Mouse (Mus musculus) kidney, embryonic 15.5 days (tissue): ENCODE measurements at regions not wholly inside any gene's neighbourhood (a gene's known extent, or its start where the extent isn't known, plus 50 kb on each side); places are given as distances from the start of the nearest gene placed in this dataset.

Experiments used
- ATAC-seq: fragments of 200-750 bp; cut with Nextera tagmentation; replicated peaks from 2 replicates; pipeline ENCODE4 v1.8.0; 2017; ENCODE audit warnings: moderate TSS enrichment; ENCODE audit not compliant: low FRiP score
- H3K27ac ChIP-seq: fragments of 300-500 bp; sonication (generic); 2 replicates; pipeline ENCODE4 v1.5.1; 2015; ENCODE audit warnings: mild to moderate bottlenecking, inconsistent platforms
- H3K27me3 ChIP-seq: fragments of 300-500 bp; sonication (generic); 2 replicates; pipeline ENCODE4 v1.6.1; 2015; ENCODE audit warnings: inconsistent platforms
- H3K36me3 ChIP-seq: fragments of 300-500 bp; sonication (generic); 2 replicates; pipeline ENCODE4 v1.6.1; 2015; ENCODE audit warnings: inconsistent platforms
- H3K4me1 ChIP-seq: fragments of 300-500 bp; sonication (generic); 2 replicates; pipeline ENCODE4 v1.6.1; 2015; ENCODE audit warnings: inconsistent platforms
- H3K4me2 ChIP-seq: fragments of 300-500 bp; sonication (generic); 2 replicates; pipeline ENCODE4 v1.6.1; 2015; ENCODE audit warnings: moderate library complexity, mild to moderate bottlenecking, inconsistent platforms
- H3K4me3 ChIP-seq: fragments of 300-500 bp; sonication (generic); replicated peaks from 2 replicates; pipeline ENCODE4 v1.5.1; 2015; ENCODE audit warnings: mild to moderate bottlenecking, inconsistent platforms
- H3K9ac ChIP-seq: fragments of 300-500 bp; sonication (generic); 2 replicates; pipeline ENCODE4 v1.6.1; 2015; ENCODE audit warnings: mild to moderate bottlenecking, inconsistent platforms
- H3K9me3 ChIP-seq: fragments of 300-500 bp; sonication (generic); replicated peaks from 2 replicates; pipeline ENCODE4 v1.6.1; 2016; ENCODE audit warnings: inconsistent platforms
- WGBS: fragments of 180-500 bp; shearing (Covaris S2); methylation state at CpG from one replicate; pipeline ENCODE4 v1.1.7; 2015; ENCODE audit warnings: mixed read lengths; 5-methylcytosine and 5-hydroxymethylcytosine counted together

GRCm38 (mm10) chrX:11632011-11632410 lies 304.4 kb downstream of the H2al1j start:
- peak overlapping the region; percentile 16; the same call in 1 of the 2 replicates for H3K4me3 ChIP-seq
- 0 out of 2 replicates have a peak overlapping the region, but pooled peaks have one; percentile 13 for H3K27ac ChIP-seq
- no peak for ATAC-seq
- H3K9ac ChIP-seq = no peak overlapping the region
- peak overlapping the region; percentile 48 for H3K4me2 ChIP-seq
- H3K4me1 ChIP-seq = peaks cover 9% of the 10 kb centered on the region; the same call in 1 of the 2 replicates
- peaks cover 49% of the 10 kb centered on the region for H3K27me3 ChIP-seq
- 25% methylated on average over 14 of the region's 14 CpGs for WGBS
- no peaks in the 10 kb centered on the region for H3K36me3 ChIP-seq
- no peaks in the 10 kb centered on the region for H3K9me3 ChIP-seq

- H3K27me3 ChIP-seq = peaks cover 54% of the 10 kb centered on the region
- no peak overlapping the region for H3K4me3 ChIP-seq
- 64% methylated on average over 6 of the region's 6 CpGs for WGBS
Observed at GRCm38 (mm10) chrX:11633823-11634222, 306.2 kb downstream of the H2al1j start.

DNA sequence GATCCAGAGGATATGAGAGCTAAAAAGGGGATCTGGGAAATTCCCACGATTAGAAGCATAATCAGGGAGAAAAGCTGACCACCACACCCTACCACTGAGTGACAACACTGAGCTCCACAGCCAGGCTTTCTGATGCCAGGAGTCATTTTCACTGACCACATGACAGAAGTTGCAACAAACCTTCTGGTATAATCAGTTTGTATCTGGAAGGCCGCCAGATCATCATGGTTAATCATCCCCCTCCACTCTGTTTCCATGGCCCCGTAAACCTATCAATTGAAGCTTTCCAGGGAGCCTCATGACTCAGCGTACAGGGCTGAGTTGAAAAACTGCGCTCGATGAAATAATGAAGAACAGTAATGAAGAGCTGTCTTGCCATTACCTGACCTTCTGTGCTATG lies 316.9 kb downstream of the H2al1j start:
- no peaks in the 10 kb centered on the region for H3K9me3 ChIP-seq
- H3K4me3 ChIP-seq = no peak overlapping the region
- no peaks in the 10 kb centered on the region for H3K4me1 ChIP-seq
- 72% methylated on average over 6 of the region's 6 CpGs for WGBS
- no peaks in the 10 kb centered on the region for H3K36me3 ChIP-seq
- no peak overlapping the region for H3K9ac ChIP-seq
- H3K27me3 ChIP-seq = peaks cover 15% of the 10 kb centered on the region
- ATAC-seq = no peak
- H3K4me2 ChIP-seq = no peak overlapping the region
- no peak overlapping the region for H3K27ac ChIP-seq

More at GRCm38 (mm10) chrX:11633823-11634222, 306.2 kb downstream of the H2al1j start:
- Histone ChIP-seq H3K36me3 (no peaks in the 10 kb centered on the region), H3K9me3 (no peaks in the 10 kb centered on the region), H3K9ac (no peak overlapping the region), H3K4me1 (peaks cover 9% of the 10 kb centered on the region; the same call in 1 of the 2 replicates), H3K4me2 (no peak overlapping the region), H3K27ac (no peak overlapping the region)
- no peak for ATAC-seq

- H3K4me2 ChIP-seq = no peak overlapping the region
- no peak for ATAC-seq
- H3K36me3 ChIP-seq = no peaks in the 10 kb centered on the region
- no peaks in the 10 kb centered on the region for H3K9me3 ChIP-seq
- H3K4me1 ChIP-seq = no peaks in the 10 kb centered on the region
- H3K27ac ChIP-seq = no peak overlapping the region
- peaks cover 23% of the 10 kb centered on the region for H3K27me3 ChIP-seq
- no peak overlapping the region for H3K9ac ChIP-seq
- no peak overlapping the region for H3K4me3 ChIP-seq
- WGBS = 85% methylated on average over 7 of the region's 7 CpGs
Observed at GRCm38 (mm10) chrX:11646681-11647526, 319.3 kb downstream of the H2al1j start.

DNA sequence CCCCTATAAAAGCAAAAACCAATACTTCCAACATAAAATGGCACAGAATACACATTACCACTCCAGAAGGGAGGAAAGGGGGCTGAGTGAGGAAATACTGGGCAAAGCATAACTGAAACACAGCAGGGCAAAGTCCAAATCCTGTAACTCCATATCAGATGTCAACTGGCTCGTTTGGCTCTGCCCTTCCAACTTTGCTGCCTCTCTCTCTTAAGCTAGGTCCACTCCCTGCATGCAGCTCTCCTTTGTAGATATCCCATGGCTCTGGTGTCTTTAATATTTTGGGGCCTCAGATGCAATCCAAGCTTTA lies 319.9 kb downstream of the H2al1j start:
- Histone ChIP-seq H3K36me3 (no peaks in the 10 kb centered on the region), H3K9ac (no peak overlapping the region), H3K27ac (no peak overlapping the region), H3K4me3 (no peak overlapping the region), H3K27me3 (peaks cover 22% of the 10 kb centered on the region), H3K4me1 (no peaks in the 10 kb centered on the region), H3K9me3 (no peaks in the 10 kb centered on the region), H3K4me2 (no peak overlapping the region)
- no peak for ATAC-seq
- 44% methylated on average over 1 of the region's 1 CpGs for WGBS

GRCm38 (mm10) chrX:11653336-11653735 lies 325.7 kb downstream of the H2al1j start:
- no peak overlapping the region for H3K4me3 ChIP-seq
- H3K9me3 ChIP-seq = no peaks in the 10 kb centered on the region
- WGBS = 93% methylated on average over 2 of the region's 2 CpGs
- H3K9ac ChIP-seq = no peak overlapping the region
- no peaks in the 10 kb centered on the region for H3K4me1 ChIP-seq
- no peak overlapping the region for H3K27ac ChIP-seq
- no peak overlapping the region for H3K4me2 ChIP-seq
- peaks cover 24% of the 10 kb centered on the region; the same call in 1 of the 2 replicates for H3K27me3 ChIP-seq
- no peak for ATAC-seq
- H3K36me3 ChIP-seq = no peaks in the 10 kb centered on the region

- Histone ChIP-seq H3K27ac (no peak overlapping the region), H3K27me3 (peaks cover 34% of the 10 kb centered on the region), H3K4me1 (no peaks in the 10 kb centered on the region), H3K9ac (no peak overlapping the region), H3K4me3 (no peak overlapping the region), H3K36me3 (no peaks in the 10 kb centered on the region), H3K4me2 (no peak overlapping the region), H3K9me3 (no peaks in the 10 kb centered on the region)
- 79% methylated on average over 5 of the region's 5 CpGs for WGBS
- no peak for ATAC-seq
Observed at GRCm38 (mm10) chrX:11654976-11655375, 327.4 kb downstream of the H2al1j start.

DNA sequence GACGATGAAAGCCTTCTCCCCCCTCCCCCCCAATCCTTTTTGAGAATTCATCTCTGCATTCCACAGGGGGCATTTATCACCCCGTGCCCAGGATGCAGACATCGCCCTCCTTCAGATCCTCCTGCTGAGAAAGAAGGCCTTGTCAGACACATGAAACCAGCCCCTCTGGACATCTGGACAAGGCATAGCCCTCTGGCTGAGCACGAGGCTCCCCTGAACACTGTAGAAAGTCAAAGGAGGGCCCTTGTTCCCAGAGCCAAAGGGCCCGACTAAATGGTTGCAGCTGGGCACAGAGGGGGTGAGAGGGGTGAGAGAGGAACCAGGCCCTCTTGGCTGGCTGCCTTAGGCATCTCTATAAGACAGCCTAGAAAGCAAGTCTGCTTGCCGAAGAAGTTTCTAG lies 327.8 kb downstream of the H2al1j start:
- no peak overlapping the region for H3K4me3 ChIP-seq
- no peak for ATAC-seq
- no peak overlapping the region for H3K4me2 ChIP-seq
- WGBS = 61% methylated on average over 6 of the region's 6 CpGs
- peaks cover 32% of the 10 kb centered on the region for H3K27me3 ChIP-seq
- no peak overlapping the region for H3K9ac ChIP-seq
- H3K27ac ChIP-seq = no peak overlapping the region
- no peaks in the 10 kb centered on the region for H3K9me3 ChIP-seq
- H3K4me1 ChIP-seq = no peaks in the 10 kb centered on the region
- no peaks in the 10 kb centered on the region for H3K36me3 ChIP-seq

- no peak overlapping the region for H3K9ac ChIP-seq
- H3K9me3 ChIP-seq = no peaks in the 10 kb centered on the region
- no peaks in the 10 kb centered on the region for H3K4me1 ChIP-seq
- no peak overlapping the region for H3K4me2 ChIP-seq
- H3K36me3 ChIP-seq = no peaks in the 10 kb centered on the region
- ATAC-seq = no peak; the same call in 1 of the 2 replicates
- peaks cover 47% of the 10 kb centered on the region for H3K27me3 ChIP-seq
- 47% methylated on average over 9 of the region's 9 CpGs for WGBS
- H3K4me3 ChIP-seq = no peak overlapping the region
- no peak overlapping the region for H3K27ac ChIP-seq
Observed at GRCm38 (mm10) chrX:11657606-11658254, 330.1 kb downstream of the H2al1j start.

DNA sequence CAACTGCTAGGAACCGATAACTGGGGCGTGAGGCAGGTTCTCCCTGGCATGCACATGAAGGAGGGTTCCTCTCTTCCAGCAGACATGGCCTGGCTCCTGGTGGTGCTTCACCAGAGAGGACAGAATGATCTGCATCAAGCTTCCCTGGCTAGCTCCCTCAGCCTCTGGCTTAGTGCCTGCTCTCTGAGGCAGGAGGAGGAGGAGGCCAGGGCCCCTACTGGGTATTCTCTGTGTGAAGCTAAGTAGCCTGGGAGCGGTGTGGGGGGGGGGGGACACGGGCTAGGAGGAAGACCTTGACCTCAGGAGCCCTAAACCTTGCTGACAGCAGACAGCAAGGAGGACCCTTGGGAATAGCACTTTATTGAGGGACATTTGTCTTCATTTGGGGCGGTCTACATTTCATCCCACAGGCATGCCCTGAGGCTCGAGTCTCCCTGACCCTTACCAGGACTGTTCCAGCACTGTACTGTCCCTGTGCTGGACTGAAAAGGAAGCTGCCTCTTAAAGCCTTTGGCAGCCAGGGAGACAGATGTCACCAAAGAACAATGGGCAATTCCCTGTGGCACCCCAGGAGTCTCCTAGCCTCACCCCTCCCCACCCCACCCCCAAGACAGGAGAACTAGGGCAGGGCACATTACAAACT lies 335.7 kb downstream of the H2al1j start:
- Histone ChIP-seq H3K9ac (no peak overlapping the region), H3K4me2 (no peak overlapping the region), H3K4me3 (no peak overlapping the region), H3K27me3 (peaks cover 68% of the 10 kb centered on the region), H3K9me3 (no peaks in the 10 kb centered on the region), H3K36me3 (no peaks in the 10 kb centered on the region), H3K27ac (peak overlapping the region; percentile 89; the same call in 1 of the 2 replicates), H3K4me1 (peaks cover 33% of the 10 kb centered on the region)
- WGBS = 27% methylated on average over 6 of the region's 6 CpGs
- ATAC-seq = peak; percentile 40

GRCm38 (mm10) chrX:11664330-11665061 lies 336.9 kb downstream of the H2al1j start:
- H3K9ac ChIP-seq = peak overlapping the region; percentile 44
- ATAC-seq = peak; percentile 87
- H3K4me1 ChIP-seq = peaks cover 33% of the 10 kb centered on the region
- peak overlapping the region; percentile 67 for H3K4me2 ChIP-seq
- peak overlapping the region; percentile 42 for H3K4me3 ChIP-seq
- H3K9me3 ChIP-seq = no peaks in the 10 kb centered on the region
- WGBS = 8% methylated on average over 23 of the region's 68 CpGs
- H3K27me3 ChIP-seq = peaks cover 69% of the 10 kb centered on the region
- H3K27ac ChIP-seq = peak overlapping the region; percentile 89
- H3K36me3 ChIP-seq = no peaks in the 10 kb centered on the region
